Mouse (Mus musculus): ENCODE measurements around the gene A530084C06Rik. TPM values are rescaled to one million over a fixed set of nuclear protein-coding genes. Genes with fewer than 3 reads are reported as not detected.

Gene A530084C06Rik
- polyA plus RNA-seq, 1 experiment from 2014 or later = not detected

DNA sequence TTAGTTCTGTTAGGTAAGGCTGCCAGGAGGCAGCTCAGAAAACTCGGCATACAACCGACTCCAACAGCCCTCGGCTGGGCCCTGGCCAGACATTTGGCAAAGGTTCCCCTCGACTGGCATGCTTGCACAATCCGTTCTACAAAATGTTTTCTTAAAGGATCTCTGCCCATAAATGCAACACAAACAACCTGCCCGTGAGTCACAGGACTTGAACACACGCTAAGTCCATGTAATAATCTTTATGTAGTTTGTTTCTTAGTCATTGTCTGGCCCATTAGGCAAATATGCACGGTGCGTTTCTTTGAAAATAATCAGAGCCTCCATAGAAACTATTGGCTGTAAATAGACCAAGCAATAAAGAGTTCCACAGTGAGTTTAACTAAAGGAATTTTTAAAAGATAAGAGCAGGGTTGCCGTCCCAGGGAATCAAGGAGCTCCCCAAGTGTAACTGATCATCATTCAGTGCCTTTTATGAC is 40.7 kb downstream of the A530084C06Rik start:
- Histone ChIP-seq H3K4me3 (ENCODE audit: low read depth, low read length) (no peak overlapping the region), H3K27me3 (ENCODE audit: control insufficient read depth, insufficient read depth, low read depth, low read length) (no peaks in the 10 kb centered on the region), H3K9me3 (replicated peaks; ENCODE audit: control insufficient read depth, low read length, poor library complexity, severe bottlenecking) (no peaks in the 10 kb centered on the region), H3K27ac (ENCODE audit: low read length) (no peak overlapping the region), H3K4me1 (ENCODE audit: control insufficient read depth, insufficient read depth, low read length) (no peaks in the 10 kb centered on the region), H3K36me3 (ENCODE audit: control insufficient read depth, insufficient read depth, low read length) (no peaks in the 10 kb centered on the region), H3K4me2 (ENCODE audit: low read length) (no peak overlapping the region), H3K9ac (ENCODE audit: low read depth, low read length) (no peak overlapping the region)
- no peak for ATAC-seq
- 71% methylated on average over 10 of the region's 10 CpGs for WGBS

DNA sequence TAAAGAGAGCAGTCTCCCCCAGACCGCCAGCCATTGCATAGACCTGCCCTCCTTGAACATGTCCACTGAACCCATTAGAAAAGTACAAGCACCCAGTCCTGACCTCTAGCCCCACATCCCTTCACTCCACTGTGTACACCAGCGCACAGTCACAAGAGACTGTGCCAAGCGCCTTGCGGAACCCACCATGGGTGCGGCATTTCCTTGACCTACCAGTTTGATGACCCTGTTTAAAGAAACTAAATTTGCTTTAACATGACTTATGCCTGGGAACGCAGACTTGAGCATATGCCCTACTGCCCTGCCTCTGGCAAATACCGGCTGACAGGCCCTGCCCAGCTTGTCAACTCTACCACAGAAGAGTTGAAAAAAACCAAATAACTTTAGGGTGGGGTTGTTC is 43.9 kb downstream of the A530084C06Rik start:
- Histone ChIP-seq H3K27ac (ENCODE audit: low read length) (no peak overlapping the region), H3K9me3 (replicated peaks; ENCODE audit: control insufficient read depth, low read length, poor library complexity, severe bottlenecking) (no peaks in the 10 kb centered on the region), H3K4me2 (ENCODE audit: low read length) (no peak overlapping the region), H3K27me3 (ENCODE audit: control insufficient read depth, insufficient read depth, low read depth, low read length) (no peaks in the 10 kb centered on the region), H3K9ac (ENCODE audit: low read depth, low read length) (no peak overlapping the region), H3K36me3 (ENCODE audit: control insufficient read depth, insufficient read depth, low read length) (no peaks in the 10 kb centered on the region), H3K4me1 (ENCODE audit: control insufficient read depth, insufficient read depth, low read length) (no peaks in the 10 kb centered on the region), H3K4me3 (ENCODE audit: low read depth, low read length) (no peak overlapping the region)
- WGBS = 96% methylated on average over 7 of the region's 7 CpGs
- no peak for ATAC-seq

DNA sequence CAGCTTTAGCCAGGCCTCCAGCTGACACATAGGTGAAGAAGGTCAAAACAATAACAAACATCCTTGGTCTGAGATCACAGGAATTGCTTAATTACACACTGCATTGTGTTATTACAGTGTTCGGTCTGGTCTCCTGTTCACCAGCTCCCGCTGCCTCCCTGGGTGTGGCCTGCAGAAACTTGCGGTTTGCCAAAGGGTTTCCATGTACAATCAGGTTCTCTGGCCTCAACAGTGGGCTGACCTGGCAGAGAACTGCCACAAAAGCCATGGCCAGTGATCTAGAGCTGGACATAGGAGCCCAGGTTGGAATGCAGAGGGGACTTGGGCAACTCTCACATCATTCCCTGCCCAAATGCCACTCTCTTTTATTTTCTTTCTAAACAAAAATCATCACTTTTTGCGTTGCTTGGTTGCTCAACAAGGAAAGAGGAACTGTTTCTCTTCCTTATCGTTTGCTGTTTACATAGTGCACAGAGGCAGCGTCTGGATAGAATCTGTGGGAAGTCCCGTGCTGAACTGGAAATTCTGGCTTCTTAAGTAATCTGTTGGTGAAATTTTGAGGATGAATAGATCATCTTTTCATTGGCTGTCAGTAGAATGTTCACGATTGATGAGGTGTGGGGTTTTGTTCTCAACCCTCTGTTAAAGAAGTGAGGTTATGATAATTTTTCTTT is 52.5 kb downstream of the A530084C06Rik start:
- no peak for ATAC-seq
- Histone ChIP-seq H3K9ac (ENCODE audit: low read depth, low read length) (no peak overlapping the region), H3K36me3 (ENCODE audit: control insufficient read depth, insufficient read depth, low read length) (no peaks in the 10 kb centered on the region), H3K4me3 (ENCODE audit: low read depth, low read length) (no peak overlapping the region), H3K27me3 (ENCODE audit: control insufficient read depth, insufficient read depth, low read depth, low read length) (no peaks in the 10 kb centered on the region), H3K4me2 (ENCODE audit: low read length) (no peak overlapping the region), H3K9me3 (replicated peaks; ENCODE audit: control insufficient read depth, low read length, poor library complexity, severe bottlenecking) (no peaks in the 10 kb centered on the region), H3K27ac (ENCODE audit: low read length) (no peak overlapping the region), H3K4me1 (ENCODE audit: control insufficient read depth, insufficient read depth, low read length) (no peaks in the 10 kb centered on the region)
- 85% methylated on average over 8 of the region's 8 CpGs for WGBS

Other genes starting within 250 kb of the A530084C06Rik start
- 1.3 and 1.6 TPM in 2 replicates for gene Foxq1, start 3.2 kb downstream of the A530084C06Rik start, polyA plus RNA-seq (2015; fragmentation: Nextera tagmentation; extraction: Ambion mirVana)
- 4.1 and 4.6 TPM in 2 replicates for gene Foxf2, start 66.5 kb upstream of the A530084C06Rik start, polyA plus RNA-seq (2015; fragmentation: Nextera tagmentation; extraction: Ambion mirVana)
- gene Foxc1, start 247.3 kb upstream of the A530084C06Rik start, polyA plus RNA-seq (2015; fragmentation: Nextera tagmentation; extraction: Ambion mirVana) = 0.44 and 0.81 TPM in 2 replicates

Measured in midbrain, embryonic 16.5 days (tissue).